Mouse (Mus musculus): ENCODE measurements around the gene Mlh1. TPM values are rescaled to one million over a fixed set of nuclear protein-coding genes. Genes with fewer than 3 reads are reported as not detected.

Mlh1 gene
- total RNA-seq, 2 experiments from 2014 or later: 15.7 to 17.1 TPM

DNA sequence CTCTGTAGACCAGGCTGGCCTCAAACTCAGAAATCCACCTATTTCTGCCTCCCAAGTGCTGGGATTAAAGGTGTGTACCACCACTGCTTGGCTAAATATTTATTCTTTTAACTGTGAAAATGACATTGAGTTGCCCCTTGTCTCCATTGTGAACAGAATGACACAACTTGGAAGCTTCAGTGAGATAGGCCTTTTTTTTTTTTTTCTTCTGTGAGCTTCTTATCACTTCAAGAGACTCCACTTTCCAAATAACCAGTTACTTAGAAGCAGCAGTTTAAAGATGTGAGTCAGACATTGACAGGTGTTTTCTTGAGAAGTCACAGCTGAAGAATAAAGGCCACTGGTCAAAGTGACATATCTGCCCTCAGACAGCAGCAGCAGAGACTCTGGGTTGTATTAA is 71.4 kb downstream of the Mlh1 start:
- no peak for DNase-seq (ENCODE audit: low spot score in 2 of 2)
- TF ChIP-seq CTCF (conservative IDR thresholded peaks at IDR 0.05): no peak

DNA sequence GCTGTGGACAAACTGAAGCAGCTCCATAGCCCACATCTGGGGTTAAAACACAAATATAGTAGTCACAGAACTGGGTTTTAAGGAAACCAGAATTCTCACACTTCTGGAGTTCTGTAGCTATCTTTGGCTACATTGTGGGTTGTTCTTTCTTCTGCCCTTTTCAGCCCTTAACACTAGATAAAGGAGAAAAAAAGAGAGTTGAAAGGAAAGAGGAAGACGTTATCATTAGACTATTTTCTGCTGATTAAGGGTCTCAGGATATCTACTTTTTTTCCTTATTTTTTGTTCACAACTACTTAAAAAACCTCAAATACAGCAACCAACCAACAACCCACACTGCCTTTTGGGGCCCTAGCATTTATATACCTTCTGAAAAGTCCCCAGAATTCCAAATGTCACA is 73.3 kb downstream of the Mlh1 start:
- DNase-seq (ENCODE audit: low spot score in 2 of 2): no peak
- Histone ChIP-seq H3K27ac (no peak overlapping the region), H3K4me3 (no peak overlapping the region)
- no peak for TF ChIP-seq CTCF (conservative IDR thresholded peaks at IDR 0.05)

More for the DNA sequence above, 71.4 kb downstream of the Mlh1 start:
- no peak overlapping the region for H3K4me3 ChIP-seq
- no peak overlapping the region for H3K27ac ChIP-seq

GRCm38 (mm10) chr9:111197712-111198111 is 73.9 kb downstream of the Mlh1 start:
- Histone ChIP-seq H3K4me3 (no peak overlapping the region), H3K27ac (no peak overlapping the region)
- no peak for DNase-seq (ENCODE audit: low spot score in 2 of 2)
- no peak for TF ChIP-seq CTCF (conservative IDR thresholded peaks at IDR 0.05)

DNA sequence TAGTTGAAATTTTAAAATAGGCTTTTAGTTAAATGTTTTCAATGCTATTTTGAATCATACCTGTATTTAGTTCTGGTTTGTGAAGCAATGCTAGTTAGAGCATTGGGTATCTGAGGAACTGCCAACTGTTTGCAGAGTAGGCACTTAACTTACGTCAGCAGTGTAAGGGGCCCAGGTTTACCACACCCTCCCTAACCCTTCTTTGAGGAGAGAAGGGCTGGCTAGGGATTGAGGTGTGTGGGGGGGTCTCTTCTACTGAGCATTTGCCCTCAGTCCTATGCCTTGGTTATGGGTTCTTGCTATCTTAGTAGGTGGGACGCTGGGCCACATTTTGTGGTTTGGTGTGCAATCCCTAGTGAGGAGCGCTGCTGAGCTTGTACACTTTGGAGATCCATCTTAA is 74.5 kb downstream of the Mlh1 start:
- H3K4me3 ChIP-seq: no peak overlapping the region
- no peak for TF ChIP-seq CTCF (conservative IDR thresholded peaks at IDR 0.05)
- no peak overlapping the region for H3K27ac ChIP-seq
- DNase-seq (ENCODE audit: low spot score in 2 of 2): no peak

DNA sequence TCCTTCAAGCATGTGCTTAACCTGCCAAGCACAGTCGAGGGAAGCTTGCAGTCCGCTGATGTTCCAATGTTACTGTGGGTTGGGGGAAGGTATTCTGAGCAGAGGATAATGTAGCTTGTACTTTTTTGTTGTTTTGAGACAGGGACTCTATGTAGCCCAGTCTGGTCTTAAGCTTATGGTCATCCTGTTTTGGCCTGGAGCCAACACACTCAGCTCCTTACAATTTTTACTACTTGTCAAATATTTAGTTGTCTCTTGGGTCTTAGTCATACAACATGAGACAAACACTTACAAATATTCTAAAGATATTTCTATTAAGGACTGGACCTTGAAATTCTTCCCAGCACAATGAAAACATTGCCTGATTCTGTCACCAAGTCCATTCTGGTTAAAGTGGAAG is 78.4 kb downstream of the Mlh1 start:
- Histone ChIP-seq H3K27ac (no peak overlapping the region), H3K4me3 (no peak overlapping the region)
- no peak for DNase-seq (ENCODE audit: low spot score in 2 of 2)
- TF ChIP-seq CTCF (conservative IDR thresholded peaks at IDR 0.05): no peak

GRCm38 (mm10) chr9:111188731-111189130 is 82.9 kb downstream of the Mlh1 start:
- Histone ChIP-seq H3K4me3 (no peak overlapping the region), H3K27ac (no peak overlapping the region)
- no peak for TF ChIP-seq CTCF (conservative IDR thresholded peaks at IDR 0.05)
- no peak for DNase-seq (ENCODE audit: low spot score in 2 of 2)

DNA sequence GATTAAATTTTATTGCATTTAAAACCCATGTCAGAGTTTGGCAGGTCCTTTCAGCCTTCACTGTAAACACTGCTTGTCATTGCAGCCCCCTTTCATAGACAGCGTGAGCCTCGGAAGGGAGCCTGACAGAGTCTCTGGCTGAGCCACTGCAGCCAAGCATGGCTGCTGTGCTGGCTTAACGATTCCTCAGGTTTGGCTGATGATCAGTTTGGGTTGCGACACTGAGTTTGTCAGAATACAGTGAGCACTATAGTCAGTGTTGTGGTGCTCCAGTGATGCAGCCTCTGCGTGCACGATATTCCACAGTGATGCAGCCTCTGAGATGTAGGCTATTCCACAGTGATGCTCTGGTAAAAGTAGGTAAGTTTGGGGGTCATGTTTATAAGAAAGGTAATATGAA is 84.7 kb downstream of the Mlh1 start:
- no peak for TF ChIP-seq CTCF (conservative IDR thresholded peaks at IDR 0.05)
- DNase-seq (ENCODE audit: low spot score in 2 of 2): no peak
- H3K4me3 ChIP-seq: no peak overlapping the region
- H3K27ac ChIP-seq: peak overlapping the region; percentile 32; the same call in 1 of the 2 replicates

DNA sequence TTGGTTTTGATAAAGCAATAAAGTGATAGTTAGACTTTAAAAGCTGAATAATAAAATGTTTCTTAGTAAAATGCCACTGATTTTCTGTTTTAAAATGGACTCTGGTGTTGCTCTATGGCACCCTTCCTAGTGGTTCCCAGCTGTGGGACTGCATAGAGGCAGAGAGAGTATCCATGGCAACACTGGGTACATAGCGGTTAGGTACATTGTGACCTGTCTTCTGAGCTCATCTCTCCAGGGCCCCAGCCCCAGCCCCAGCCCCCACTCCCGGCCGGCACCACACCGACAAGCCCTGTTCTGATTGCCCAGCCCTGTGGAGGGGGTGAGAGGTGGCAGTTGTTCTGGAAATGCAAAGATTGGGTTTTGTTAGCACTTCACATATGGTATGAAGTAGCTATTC is 86.7 kb downstream of the Mlh1 start:
- peak overlapping the region; percentile 43 for H3K27ac ChIP-seq

GRCm38 (mm10) chr9:111182176-111182575 is 89.4 kb downstream of the Mlh1 start:
- peak overlapping the region; percentile 70; the same call in 1 of the 2 replicates for H3K27ac ChIP-seq
- no peak overlapping the region; the same call in 1 of the 2 replicates for H3K4me3 ChIP-seq
- DNase-seq (ENCODE audit: low spot score in 2 of 2): peak in 1 of 2 experiments; percentile 41
- no peak for TF ChIP-seq CTCF (conservative IDR thresholded peaks at IDR 0.05)

More for the DNA sequence above, 86.7 kb downstream of the Mlh1 start:
- no peak for DNase-seq (ENCODE audit: low spot score in 2 of 2)
- TF ChIP-seq CTCF (conservative IDR thresholded peaks at IDR 0.05): no peak
- no peak overlapping the region for H3K4me3 ChIP-seq

GRCm38 (mm10) chr9:111178971-111179370 is 92.6 kb downstream of the Mlh1 start:
- TF ChIP-seq CTCF (conservative IDR thresholded peaks at IDR 0.05): no peak
- DNase-seq (ENCODE audit: low spot score in 2 of 2): no peak
- H3K4me3 ChIP-seq: no peak overlapping the region
- H3K27ac ChIP-seq: no peak overlapping the region

Other genes starting within 250 kb of the Mlh1 start
- under 1 TPM; 0.69 to 0.72 TPM for gene Ccrl2, start 214.3 kb downstream of the Mlh1 start, total RNA-seq (2021)
- 10 to 100 TPM; 37.2 to 38.0 TPM for gene Lrrfip2, start 154.2 kb downstream of the Mlh1 start, total RNA-seq (2021)
- 10 to 100 TPM; 76.5 to 80.7 TPM for gene Epm2aip1, start 138 bp upstream of the Mlh1 start, total RNA-seq (2021)
- gene Trank1, start 39.9 kb upstream of the Mlh1 start, total RNA-seq (2021): 100 to 1,000 TPM; 221 to 228 TPM
- gene Dclk3, start 167.3 kb upstream of the Mlh1 start, total RNA-seq (2021): 10 to 100 TPM; 14.4 to 19.3 TPM